Mouse (Mus musculus) left cerebral cortex, postnatal 36 days (tissue): ENCODE measurements at regions not wholly inside any gene's neighbourhood (a gene's known extent, or its start where the extent isn't known, plus 50 kb on each side); places are given as distances from the start of the nearest gene placed in this dataset.

Experiments used
- DNase-seq, 2 experiments: peaks; one replicate each; pipeline ENCODE4 v3.0.0; 2021 to 2022; ENCODE audit warnings: low spot score in 2 of 2, mixed read lengths in 1 of 2
- intact Hi-C: fragments of 180-260 bp; cut with DNase I; formaldehyde crosslinking; loops from one replicate; pipeline ENCODE4 v1.15.1; 2025

- intact Hi-C loops, result no loop called here
- no peak for DNase-seq
These were observed 62.4 kb upstream of the Pitx1 start for GRCm38 (mm10) chr13:55898257-55898950.

DNA sequence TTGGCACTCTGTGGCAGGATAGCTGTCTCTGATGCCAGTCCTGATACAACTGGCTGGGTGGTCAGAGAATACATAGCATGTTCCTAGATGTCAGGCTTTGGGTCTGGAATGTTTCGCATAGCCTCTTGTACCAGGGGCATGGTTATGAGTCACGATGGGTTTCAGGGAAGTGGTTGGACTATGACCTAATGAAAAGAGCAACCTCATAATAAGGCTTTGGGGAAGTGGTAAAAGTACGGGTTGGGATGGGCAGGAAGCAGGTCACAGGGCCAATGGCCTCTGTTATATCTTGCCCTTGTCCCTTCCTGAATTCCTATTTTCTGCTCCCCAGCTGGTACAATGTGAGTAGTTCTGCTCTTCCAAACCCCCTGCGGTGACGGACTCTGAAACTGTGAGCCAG lies 59.5 kb upstream of the Pitx1 start:
- no peak for DNase-seq

GRCm38 (mm10) chr13:55893154-55894018 lies 57.4 kb upstream of the Pitx1 start:
- intact Hi-C loops, result no loop called here
- no peak for DNase-seq

More for the DNA sequence above, 59.5 kb upstream of the Pitx1 start:
- intact Hi-C loops, result no loop called here

DNA sequence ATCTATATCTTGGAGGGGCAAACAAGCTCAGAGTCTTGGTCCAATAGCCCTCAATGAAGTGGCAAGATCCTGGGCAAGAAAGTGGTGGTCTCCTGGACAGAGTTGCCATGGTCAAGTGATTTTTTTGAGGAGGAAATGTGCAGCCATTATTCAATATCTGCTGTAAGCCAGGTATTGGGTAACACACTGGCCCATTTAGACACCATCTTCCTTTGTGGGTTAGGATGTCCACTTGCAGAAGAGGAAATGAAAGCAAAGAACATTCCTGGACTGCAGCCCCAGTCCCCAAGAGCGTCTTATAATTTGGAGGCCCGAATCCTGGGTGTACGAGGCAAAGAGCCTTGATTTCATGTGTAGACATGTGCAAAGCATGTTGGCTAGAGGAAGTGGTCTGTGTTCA lies 56.3 kb upstream of the Pitx1 start:
- no peak for DNase-seq
- intact Hi-C loops, result no loop called here

- DNase-seq, result no peak
- intact Hi-C loops, result no loop called here
These were observed 51.2 kb upstream of the Pitx1 start for GRCm38 (mm10) chr13:55887099-55887736.
